Mouse (Mus musculus) heart, postnatal 0 days (tissue): ENCODE data around the gene Gins2.

Experiments
- CTCF ChIP-seq: IDR thresholded peaks from 2 replicates; pipeline ENCODE4 v1.5.1; 2016; ENCODE audit warnings: antibody characterized with exemption, control low read depth, low read depth
- EP300 ChIP-seq: IDR thresholded peaks from 2 replicates; pipeline ENCODE4 v1.6.1; 2016; ENCODE audit warnings: antibody characterized with exemption, low read depth

- TF ChIP-seq CTCF (peak; percentile 99), EP300 (0 out of 2 replicates have a peak, but pooled peaks have one; percentile 12)
Measured at GRCm38 (mm10) chr8:120534504-120535368, 54.4 kb downstream of the Gins2 start.
